Mouse (Mus musculus) heart, embryonic 15.5 days (tissue): ENCODE results near the gene Gm28053. TPM values are rescaled to one million over a fixed set of nuclear protein-coding genes. Genes with fewer than 3 reads are reported as not detected.

Experiments used
- ATAC-seq: fragments of 200-750 bp; cut with Nextera tagmentation; replicated peaks from 2 replicates; pipeline ENCODE4 v1.8.0; 2017; ENCODE audit warnings: low read depth, moderate TSS enrichment; ENCODE audit not compliant: insufficient number of reproducible peaks, insufficient read depth, low FRiP score
- H3K27ac ChIP-seq: fragments of 300-500 bp; sonication (generic); 2 replicates; pipeline ENCODE4 v1.5.1; 2015; ENCODE audit warnings: mild to moderate bottlenecking, inconsistent platforms
- H3K27me3 ChIP-seq: fragments of 300-500 bp; sonication (generic); 2 replicates; pipeline ENCODE4 v1.6.1; 2015; ENCODE audit warnings: inconsistent platforms
- H3K36me3 ChIP-seq: fragments of 300-500 bp; sonication (generic); 2 replicates; pipeline ENCODE4 v1.6.1; 2015; ENCODE audit warnings: mild to moderate bottlenecking, inconsistent platforms
- H3K4me1 ChIP-seq: fragments of 300-500 bp; sonication (generic); replicated peaks from 2 replicates; pipeline ENCODE4 v1.6.1; 2015; ENCODE audit warnings: inconsistent platforms
- H3K4me2 ChIP-seq: fragments of 300-500 bp; sonication (generic); 2 replicates; pipeline ENCODE4 v1.6.1; 2015; ENCODE audit warnings: inconsistent platforms, mild to moderate bottlenecking, moderate library complexity
- H3K4me3 ChIP-seq: fragments of 300-500 bp; sonication (generic); 2 replicates; pipeline ENCODE4 v1.5.1; 2015; ENCODE audit warnings: mild to moderate bottlenecking, inconsistent platforms
- H3K9ac ChIP-seq: fragments of 300-500 bp; sonication (generic); 2 replicates; pipeline ENCODE4 v1.6.1; 2015; ENCODE audit warnings: mild to moderate bottlenecking, inconsistent platforms
- H3K9me3 ChIP-seq: fragments of 300-500 bp; sonication (generic); replicated peaks from 2 replicates; pipeline ENCODE4 v1.6.1; 2016; ENCODE audit warnings: inconsistent platforms
- WGBS: fragments of 180-500 bp; shearing (Covaris S2); methylation state at CpG from one replicate; pipeline ENCODE4 v1.1.7; 2015; ENCODE audit warnings: mixed read lengths; 5-methylcytosine and 5-hydroxymethylcytosine counted together
- polyA plus RNA-seq: library from polyadenylated mRNA; unstranded; fragments of >200 nt; fragmentation: Nextera tagmentation; extraction: Ambion mirVana; gene quantifications from 2 replicates; pipeline ENCODE4 v1.2.1, GENCODE M21; 2015

Gm28053 gene
- polyA plus RNA-seq, 1 experiment from 2014 or later, result 3.3 TPM

- Histone ChIP-seq H3K4me3 (no peak overlapping the region), H3K4me1 (no peaks in the 10 kb centered on the region), H3K9me3 (no peaks in the 10 kb centered on the region), H3K4me2 (no peak overlapping the region), H3K27me3 (no peaks in the 10 kb centered on the region), H3K36me3 (no peaks in the 10 kb centered on the region), H3K9ac (no peak overlapping the region), H3K27ac (peak overlapping the region; percentile 45; the same call in 1 of the 2 replicates)
- 80% methylated on average over 4 of the region's 4 CpGs for WGBS
- ATAC-seq, result no peak
Measured at GRCm38 (mm10) chr6:48696830-48697554, 21.4 kb upstream of the Gm28053 start.

GRCm38 (mm10) chr6:48697555-48697930 lies 20.9 kb upstream of the Gm28053 start:
- Histone ChIP-seq H3K4me3 (no peak overlapping the region), H3K27ac (peak overlapping the region; percentile 45; the same call in 1 of the 2 replicates), H3K4me2 (no peak overlapping the region), H3K9ac (no peak overlapping the region), H3K9me3 (no peaks in the 10 kb centered on the region), H3K4me1 (no peaks in the 10 kb centered on the region), H3K27me3 (no peaks in the 10 kb centered on the region), H3K36me3 (no peaks in the 10 kb centered on the region)
- no peak for ATAC-seq
- 40% methylated on average over 1 of the region's 1 CpGs for WGBS

DNA sequence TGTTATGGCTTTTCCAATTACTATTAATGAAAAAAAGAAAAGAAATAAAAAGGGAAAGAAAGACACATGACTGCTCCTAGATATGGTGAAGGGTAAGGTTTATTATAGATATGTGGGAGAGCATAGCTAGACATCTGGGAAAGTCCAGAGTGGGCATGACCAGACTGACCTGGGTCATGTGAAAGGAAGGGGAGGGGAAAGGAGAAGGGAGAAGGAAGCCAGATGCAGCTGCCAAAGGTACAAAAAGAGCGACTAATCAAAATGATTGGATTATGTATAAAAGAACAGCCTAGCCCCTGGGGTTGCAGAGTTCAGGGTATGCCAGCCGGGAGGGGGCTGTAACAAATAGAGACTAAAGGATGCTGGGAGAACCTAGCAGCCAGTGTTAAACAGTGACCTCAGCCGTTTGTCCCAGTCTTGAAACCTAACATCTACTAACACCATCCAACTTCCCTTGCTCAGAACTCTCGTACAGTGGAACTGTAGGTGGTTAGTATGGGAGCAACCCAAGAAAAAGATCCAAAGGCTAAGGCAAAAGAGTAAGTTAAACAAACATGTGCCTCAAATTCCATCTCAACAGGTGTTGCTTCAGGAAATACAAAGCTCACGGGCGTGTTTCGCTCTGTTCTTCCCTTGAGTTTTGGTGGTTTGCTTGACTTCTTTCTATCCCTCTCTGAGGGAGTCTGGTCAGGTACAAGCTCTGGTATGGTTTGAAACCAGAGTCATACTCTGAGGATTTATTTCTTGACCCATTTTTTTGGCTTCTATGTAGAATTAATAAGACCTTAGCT lies 20.1 kb upstream of the Gm28053 start:
- WGBS, result 73% methylated on average over 7 of the region's 7 CpGs
- Histone ChIP-seq H3K27me3 (no peaks in the 10 kb centered on the region), H3K9ac (no peak overlapping the region), H3K4me3 (no peak overlapping the region), H3K36me3 (no peaks in the 10 kb centered on the region), H3K4me1 (no peaks in the 10 kb centered on the region), H3K4me2 (no peak overlapping the region), H3K27ac (peak overlapping the region; percentile 67), H3K9me3 (no peaks in the 10 kb centered on the region)
- ATAC-seq, result no peak

- 56% methylated on average over 3 of the region's 3 CpGs for WGBS
- no peaks in the 10 kb centered on the region for H3K36me3 ChIP-seq
- no peak overlapping the region for H3K9ac ChIP-seq
- no peaks in the 10 kb centered on the region for H3K4me1 ChIP-seq
- H3K4me3 ChIP-seq, result no peak overlapping the region
- H3K27ac ChIP-seq, result peak overlapping the region; percentile 67
- H3K4me2 ChIP-seq, result no peak overlapping the region
- H3K27me3 ChIP-seq, result no peaks in the 10 kb centered on the region
- no peaks in the 10 kb centered on the region for H3K9me3 ChIP-seq
- no peak for ATAC-seq
Measured at GRCm38 (mm10) chr6:48698888-48699287, 19.5 kb upstream of the Gm28053 start.

DNA sequence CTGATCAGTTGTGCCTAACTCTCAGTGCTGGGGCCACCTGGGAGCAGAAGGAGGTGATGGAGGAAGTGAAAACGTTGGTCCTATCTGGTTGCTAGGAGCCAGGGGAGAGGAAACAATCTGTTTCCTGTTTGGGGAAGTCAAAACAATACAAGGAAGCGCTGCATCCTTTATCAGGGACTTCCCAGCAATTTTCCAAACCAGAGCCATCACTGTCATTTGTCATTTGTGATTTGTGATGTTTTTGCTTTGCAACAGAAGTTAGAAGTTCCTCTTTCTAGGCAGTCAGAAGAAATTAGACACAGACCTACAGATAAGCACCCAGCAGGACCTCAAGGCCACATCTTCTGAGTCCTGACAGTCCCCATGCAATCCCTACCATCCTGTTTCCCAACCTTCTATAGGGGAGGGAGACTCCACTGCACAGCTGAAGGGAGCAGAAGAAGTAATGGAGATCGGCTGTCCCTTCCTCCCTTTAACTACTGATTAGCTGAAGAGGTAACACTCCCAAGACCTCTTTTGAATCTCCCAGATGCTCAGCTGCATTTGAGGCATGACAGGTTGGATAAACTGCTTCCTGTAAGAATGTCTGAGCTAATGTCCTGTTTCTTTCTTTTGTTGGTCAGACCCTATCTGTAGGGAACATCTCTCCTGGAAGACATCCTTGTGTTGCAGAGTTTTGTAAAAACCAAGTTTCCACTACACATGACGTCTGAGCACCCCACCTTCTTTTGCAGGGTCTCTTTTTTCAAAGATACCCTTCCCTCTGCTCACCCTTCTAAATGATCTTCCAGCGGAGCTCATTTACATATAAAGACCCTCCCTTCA lies 17.9 kb upstream of the Gm28053 start:
- no peak overlapping the region for H3K4me2 ChIP-seq
- H3K36me3 ChIP-seq, result no peaks in the 10 kb centered on the region
- ATAC-seq, result peak; percentile 82
- no peak overlapping the region for H3K4me3 ChIP-seq
- no peaks in the 10 kb centered on the region for H3K9me3 ChIP-seq
- H3K4me1 ChIP-seq, result no peaks in the 10 kb centered on the region
- H3K9ac ChIP-seq, result no peak overlapping the region
- H3K27ac ChIP-seq, result peak overlapping the region; percentile 79
- 33% methylated on average over 5 of the region's 5 CpGs for WGBS
- no peaks in the 10 kb centered on the region for H3K27me3 ChIP-seq

- ATAC-seq, result no peak
- Histone ChIP-seq H3K27me3 (no peaks in the 10 kb centered on the region), H3K27ac (peak overlapping the region; percentile 55), H3K9me3 (no peaks in the 10 kb centered on the region), H3K4me3 (no peak overlapping the region), H3K9ac (no peak overlapping the region), H3K4me1 (no peaks in the 10 kb centered on the region), H3K4me2 (no peak overlapping the region), H3K36me3 (no peaks in the 10 kb centered on the region)
- 77% methylated on average over 7 of the region's 7 CpGs for WGBS
Measured at GRCm38 (mm10) chr6:48702146-48702545, 16.3 kb upstream of the Gm28053 start.

GRCm38 (mm10) chr6:48702601-48703000 lies 15.8 kb upstream of the Gm28053 start:
- no peaks in the 10 kb centered on the region for H3K9me3 ChIP-seq
- no peak for ATAC-seq
- peak overlapping the region; percentile 55 for H3K27ac ChIP-seq
- no peaks in the 10 kb centered on the region for H3K4me1 ChIP-seq
- no peaks in the 10 kb centered on the region for H3K27me3 ChIP-seq
- no peak overlapping the region for H3K4me3 ChIP-seq
- WGBS, result 61% methylated on average over 5 of the region's 5 CpGs
- no peak overlapping the region for H3K4me2 ChIP-seq
- H3K36me3 ChIP-seq, result no peaks in the 10 kb centered on the region
- H3K9ac ChIP-seq, result no peak overlapping the region

DNA sequence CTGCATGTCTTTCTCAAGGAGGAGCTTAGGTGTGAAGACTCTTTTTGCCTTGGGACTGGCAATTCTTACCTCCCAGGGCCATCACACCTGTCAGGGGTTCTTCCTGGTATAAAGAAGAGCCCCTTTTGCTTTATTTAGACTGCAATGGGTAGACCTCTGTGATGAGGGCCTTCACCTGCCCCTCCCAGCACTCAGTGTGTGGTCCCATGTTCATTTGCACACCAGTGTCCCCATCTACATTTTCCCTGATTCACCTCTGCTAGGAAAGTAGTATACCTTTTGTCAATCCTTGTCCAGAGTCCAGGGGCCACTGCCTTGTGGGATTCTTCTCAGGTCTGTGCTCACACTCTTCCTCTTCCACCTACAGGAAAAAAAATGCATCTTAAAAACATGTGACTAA lies 14.3 kb upstream of the Gm28053 start:
- Histone ChIP-seq H3K36me3 (no peaks in the 10 kb centered on the region), H3K27me3 (no peaks in the 10 kb centered on the region), H3K9me3 (no peaks in the 10 kb centered on the region), H3K4me2 (no peak overlapping the region), H3K9ac (no peak overlapping the region), H3K4me3 (no peak overlapping the region), H3K27ac (no peak overlapping the region), H3K4me1 (no peaks in the 10 kb centered on the region)
- no peak for ATAC-seq

- peak overlapping the region; percentile 38 for H3K4me2 ChIP-seq
- H3K4me1 ChIP-seq, result no peaks in the 10 kb centered on the region
- H3K27ac ChIP-seq, result peak overlapping the region; percentile 65
- ATAC-seq, result no peak
- H3K4me3 ChIP-seq, result peak overlapping the region; percentile 15
- no peaks in the 10 kb centered on the region for H3K9me3 ChIP-seq
- H3K27me3 ChIP-seq, result no peaks in the 10 kb centered on the region
- no peaks in the 10 kb centered on the region for H3K36me3 ChIP-seq
- 38% methylated on average over 3 of the region's 3 CpGs for WGBS
- no peak overlapping the region for H3K9ac ChIP-seq
Measured at GRCm38 (mm10) chr6:48706130-48706529, 12.3 kb upstream of the Gm28053 start.

- H3K4me2 ChIP-seq, result no peak overlapping the region
- no peak overlapping the region for H3K4me3 ChIP-seq
- no peak for ATAC-seq
- no peak overlapping the region for H3K9ac ChIP-seq
- no peaks in the 10 kb centered on the region for H3K9me3 ChIP-seq
- 68% methylated on average over 4 of the region's 4 CpGs for WGBS
- H3K4me1 ChIP-seq, result peaks cover 2% of the 10 kb centered on the region
- H3K27ac ChIP-seq, result no peak overlapping the region
- H3K27me3 ChIP-seq, result no peaks in the 10 kb centered on the region
- H3K36me3 ChIP-seq, result no peaks in the 10 kb centered on the region
Measured at GRCm38 (mm10) chr6:48720326-48720725, 1.9 kb downstream of the Gm28053 start.

DNA sequence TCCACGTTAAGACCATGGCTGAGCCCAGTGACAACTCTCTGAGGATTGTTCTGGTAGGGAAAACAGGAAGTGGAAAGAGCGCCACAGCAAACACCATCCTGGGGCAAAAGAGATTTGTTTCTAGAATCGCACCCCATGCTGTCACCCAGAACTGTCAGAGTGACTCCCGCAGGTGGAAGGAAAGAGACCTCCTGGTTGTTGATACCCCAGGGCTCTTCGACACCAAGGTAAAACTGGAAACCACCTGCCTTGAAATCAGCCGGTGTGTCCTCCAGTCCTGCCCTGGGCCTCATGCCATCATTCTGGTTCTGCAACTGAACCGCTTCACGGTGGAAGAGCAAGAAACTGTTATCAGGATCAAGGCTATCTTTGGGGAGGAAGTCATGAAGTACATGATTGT lies 5.1 kb downstream of the Gm28053 start:
- Histone ChIP-seq H3K27ac (no peak overlapping the region), H3K4me1 (peaks cover 9% of the 10 kb centered on the region), H3K36me3 (no peaks in the 10 kb centered on the region), H3K9me3 (no peaks in the 10 kb centered on the region), H3K9ac (no peak overlapping the region), H3K4me2 (no peak overlapping the region), H3K4me3 (no peak overlapping the region), H3K27me3 (no peaks in the 10 kb centered on the region)
- no peak for ATAC-seq
- 66% methylated on average over 8 of the region's 8 CpGs for WGBS
